Mouse (Mus musculus) kidney, embryonic 14.5 days (tissue): ENCODE measurements around the gene Rxylt1. TPM values are rescaled to one million over a fixed set of nuclear protein-coding genes. Genes with fewer than 3 reads are reported as not detected.

Experiments
- ATAC-seq: fragments of 200-750 bp; cut with Nextera tagmentation; 2 replicates; pipeline ENCODE4 v1.8.0; 2017; ENCODE audit warnings: moderate number of reproducible peaks, mild to moderate bottlenecking, moderate TSS enrichment, moderate library complexity; ENCODE audit not compliant: low FRiP score, low TSS enrichment
- H3K27ac ChIP-seq: fragments of 300-500 bp; sonication (generic); 2 replicates; pipeline ENCODE4 v1.5.1; 2014; ENCODE audit warnings: low read depth, mild to moderate bottlenecking, low read length, moderate library complexity, mixed read lengths
- H3K27me3 ChIP-seq: fragments of 300-500 bp; sonication (generic); 2 replicates; pipeline ENCODE4 v1.6.1; 2014; ENCODE audit warnings: mild to moderate bottlenecking, low read length; ENCODE audit not compliant: control insufficient read depth, insufficient read depth
- H3K36me3 ChIP-seq: fragments of 300-500 bp; sonication (generic); 2 replicates; pipeline ENCODE4 v1.6.1; 2014; ENCODE audit warnings: low read length, mixed read lengths; ENCODE audit not compliant: control insufficient read depth, insufficient read depth
- H3K4me1 ChIP-seq: fragments of 300-500 bp; sonication (generic); 2 replicates; pipeline ENCODE4 v1.6.1; 2014; ENCODE audit warnings: low read length, mixed read lengths; ENCODE audit not compliant: control insufficient read depth, insufficient read depth
- H3K4me2 ChIP-seq: fragments of 300-500 bp; sonication (generic); replicated peaks from 2 replicates; pipeline ENCODE4 v1.6.1; 2014; ENCODE audit warnings: low read depth, mild to moderate bottlenecking, low read length
- H3K4me3 ChIP-seq: fragments of 300-500 bp; sonication (generic); 2 replicates; pipeline ENCODE4 v1.5.1; 2014; ENCODE audit warnings: mild to moderate bottlenecking, low read length
- H3K9ac ChIP-seq: fragments of 300-500 bp; sonication (generic); 2 replicates; pipeline ENCODE4 v1.6.1; 2014; ENCODE audit warnings: low read depth, mild to moderate bottlenecking, low read length, moderate library complexity
- H3K9me3 ChIP-seq: fragments of 300-500 bp; sonication (generic); 2 replicates; pipeline ENCODE4 v1.6.1; 2016; ENCODE audit warnings: low read length; ENCODE audit not compliant: control insufficient read depth
- WGBS: fragments of 180-500 bp; shearing (Covaris S2); extraction: QIAGEN DNeasy Blood & Tissue Kit; methylation state at CpG from one replicate; pipeline ENCODE4 v1.1.7; 2014; 5-methylcytosine and 5-hydroxymethylcytosine counted together
- polyA plus RNA-seq: library from polyadenylated mRNA; unstranded; fragments of >200 nt; fragmentation: Nextera tagmentation; extraction: Ambion mirVana; gene quantifications from 2 replicates; pipeline ENCODE4 v1.2.1, GENCODE M21; 2014

Gene Rxylt1
- polyA plus RNA-seq, 1 experiment from 2014 or later: 56.1 TPM

GRCm38 (mm10) chr10:122029738-122030137 lies 67.4 kb downstream of the Rxylt1 start:
- WGBS: 42% methylated on average over 7 of the region's 7 CpGs
- H3K9me3 ChIP-seq: no peaks in the 10 kb centered on the region
- no peak overlapping the region for H3K9ac ChIP-seq
- no peak overlapping the region for H3K4me3 ChIP-seq
- H3K4me1 ChIP-seq: peaks cover 8% of the 10 kb centered on the region
- no peaks in the 10 kb centered on the region for H3K36me3 ChIP-seq
- no peak for ATAC-seq
- peak overlapping the region; percentile 15; the same call in 1 of the 2 replicates for H3K4me2 ChIP-seq
- H3K27ac ChIP-seq: 0 out of 2 replicates have a peak overlapping the region, but pooled peaks have one; percentile 17
- no peaks in the 10 kb centered on the region for H3K27me3 ChIP-seq

Other genes starting within 250 kb of the Rxylt1 start
- gene Srgap1, start 50.1 kb downstream of the Rxylt1 start, polyA plus RNA-seq: 18.7 and 20.5 TPM in 2 replicates